Mouse (Mus musculus) embryo, embryonic 11.5 days (tissue): ENCODE measurements around the gene Olfr1277.

Experiments
- DNase-seq: peaks from one replicate; pipeline ENCODE4 v3.0.0-alpha.2; 2012; ENCODE audit warnings: low read depth, low spot score

Olfr1277 gene

GRCm38 (mm10) chr2:111274006-111274405 lies at the start of gene Olfr1277:
Gene Olfr1277 (minus strand): TSS chr2:111274106.
- no peak for DNase-seq

GRCm38 (mm10) chr2:111313717-111314116 lies 39.8 kb upstream of the Olfr1277 start, which contains the start of gene Olfr1280:
Gene Olfr1280 (plus strand): TSS chr2:111314017.
- DNase-seq, result no peak

- no peak for DNase-seq
Observed at GRCm38 (mm10) chr2:111300374-111300773, 26.5 kb upstream of the Olfr1277 start, which contains the start of gene Olfr1279. Gene Olfr1279 (plus strand): TSS chr2:111300635.

- DNase-seq, result no peak
Observed at GRCm38 (mm10) chr2:111298541-111298940, 24.6 kb upstream of the Olfr1277 start.

GRCm38 (mm10) chr2:111289836-111290235 lies 15.9 kb upstream of the Olfr1277 start, which contains the start of gene Olfr1278:
Gene Olfr1278 (plus strand): TSS chr2:111290136.
- no peak for DNase-seq

- DNase-seq, result no peak
Observed at GRCm38 (mm10) chr2:111254216-111254615, 19.7 kb downstream of the Olfr1277 start, which contains the start of gene Olfr1276. Gene Olfr1276 (plus strand): TSS chr2:111254516.

- no peak for DNase-seq
Observed at GRCm38 (mm10) chr2:111235186-111235585, 38.7 kb downstream of the Olfr1277 start, which contains the start of gene Olfr1275. Gene Olfr1275 (minus strand): TSS chr2:111235286.

GRCm38 (mm10) chr2:111229502-111229901 lies 44.4 kb downstream of the Olfr1277 start, which contains the start of gene 4930430A15Rik:
Gene 4930430A15Rik (minus strand): TSS chr2:111229602.
- DNase-seq, result no peak
